Mouse (Mus musculus): ENCODE data around the gene Abcd1.
A peak's percentile ranks its signal among the peaks of the same experiment; 100 is the strongest.
"Not testable (repeated sequence)": the region's sequence is repeated elsewhere in the genome, so short reads cannot be mapped to it uniquely, and the experiment has no call there.

The Abcd1 gene

DNA sequence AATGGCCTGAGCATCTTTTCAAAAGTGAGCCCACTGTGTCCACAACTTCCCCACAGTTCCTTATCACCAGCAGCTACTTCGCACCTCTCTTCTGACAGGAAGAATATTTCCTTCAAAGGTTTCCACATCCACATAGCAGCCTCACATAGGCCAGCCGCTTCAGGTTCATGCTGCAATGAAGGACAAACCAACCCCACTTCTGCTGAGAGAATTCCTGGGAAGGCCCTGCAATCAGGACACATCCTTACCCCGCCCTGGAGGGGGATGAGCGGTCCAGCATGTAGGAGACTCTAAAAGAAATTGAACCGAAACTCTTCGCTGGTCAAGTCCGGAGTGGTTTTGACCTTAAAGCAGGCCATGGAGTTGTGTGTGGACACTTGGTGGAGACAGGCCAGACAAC is 23.4 kb downstream of the Abcd1 start:
- DNase-seq (ENCODE audit: low spot score in 2 of 2): not testable (repeated sequence)

DNA sequence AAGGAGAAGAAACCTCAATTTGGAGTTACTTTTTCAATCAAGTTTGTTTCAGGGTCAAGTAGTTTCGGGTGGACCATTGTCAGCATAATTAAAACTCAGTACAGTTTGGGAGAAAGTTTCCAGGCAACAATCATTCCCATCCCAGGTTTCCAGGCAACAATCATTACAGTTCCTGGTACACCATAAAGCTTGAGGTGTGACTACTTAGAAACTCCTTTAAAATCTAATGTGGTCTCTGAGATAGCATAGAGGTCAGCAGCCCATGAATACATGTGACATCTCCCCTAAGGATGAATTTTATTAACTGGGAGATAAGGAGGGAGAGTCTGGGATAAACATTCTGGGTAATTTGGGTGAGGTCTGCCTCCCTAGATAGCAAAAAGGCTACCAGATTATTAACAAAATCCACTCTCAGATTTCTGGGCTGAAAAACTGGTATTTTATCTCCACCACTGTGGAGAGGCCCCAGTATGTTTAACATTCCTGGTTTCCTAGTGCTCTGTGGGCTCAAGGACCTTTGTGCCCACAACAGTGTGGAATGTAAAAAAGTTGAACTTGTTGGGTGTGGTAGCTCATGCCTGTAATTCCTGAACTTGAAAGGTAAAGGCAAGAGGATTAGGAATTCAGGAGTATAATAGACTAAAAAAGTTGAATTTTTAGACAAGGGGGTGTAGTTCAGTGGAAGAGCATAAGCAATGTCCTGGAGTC is 28.5 kb downstream of the Abcd1 start:
- no peak for DNase-seq (ENCODE audit: low spot score in 2 of 2)

DNA sequence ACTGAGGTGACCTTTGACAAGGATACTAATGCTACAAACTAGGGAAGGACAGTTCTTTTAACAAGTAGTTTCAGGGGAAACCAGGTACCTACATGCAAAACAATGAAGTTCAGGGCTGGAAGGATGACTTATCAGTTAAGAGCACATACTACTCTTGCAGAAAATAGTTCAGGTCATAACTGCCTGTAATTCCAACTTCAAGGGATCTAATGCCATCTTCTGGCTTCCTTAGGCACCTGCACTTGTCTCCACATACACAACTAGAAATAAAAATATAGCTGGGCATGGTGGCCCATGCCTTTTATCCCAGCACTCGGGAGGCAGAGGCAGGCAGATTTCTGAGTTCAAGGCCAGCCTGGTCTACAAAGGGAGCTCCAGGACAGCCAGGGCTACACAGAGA is 32.6 kb downstream of the Abcd1 start:
- DNase-seq (ENCODE audit: low spot score in 2 of 2): no peak

DNA sequence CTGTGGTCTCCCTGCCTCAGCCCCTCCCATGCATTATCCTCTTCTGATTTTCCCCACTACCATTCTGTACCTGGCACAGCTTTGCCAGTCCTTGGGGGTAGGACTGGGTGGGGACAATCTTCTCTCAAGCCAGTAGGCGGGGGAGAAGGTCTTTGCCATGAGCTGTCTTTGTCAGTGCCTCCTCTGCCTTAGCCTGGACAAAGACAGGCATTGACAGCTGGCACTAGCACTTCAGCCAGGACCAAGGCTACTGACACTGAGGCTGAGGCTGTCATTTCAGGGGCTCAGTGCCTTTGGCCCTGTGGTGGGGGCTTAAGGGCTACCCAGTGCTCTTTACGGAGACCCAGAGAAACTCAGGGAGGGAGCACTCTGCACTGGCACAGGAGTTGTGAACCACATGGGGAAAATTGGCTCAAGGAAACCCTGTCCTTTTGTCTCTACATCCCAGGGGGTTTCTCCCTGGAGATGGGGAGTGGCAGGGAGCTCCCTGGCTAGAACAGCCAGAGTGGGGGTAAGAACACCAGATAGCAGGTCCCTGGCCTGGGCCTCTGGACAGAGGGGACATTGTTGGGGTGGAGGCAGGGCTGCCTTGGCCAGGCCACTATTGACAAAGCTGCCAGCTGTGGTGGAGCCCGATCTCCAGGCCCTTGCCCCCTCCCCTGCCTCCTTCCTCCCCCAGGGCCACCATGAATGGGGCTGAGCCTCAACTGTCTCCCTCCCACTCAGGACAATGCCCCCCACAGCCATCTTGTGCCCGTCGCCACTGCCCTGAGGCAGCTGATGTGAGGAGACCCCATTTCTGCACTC is 40.1 kb downstream of the Abcd1 start, which contains the start of gene Plxnb3:
Gene Plxnb3 (plus strand): TSS at position 757 of the 807 bp plus-strand sequence.
- no peak for DNase-seq (ENCODE audit: low spot score in 2 of 2)

DNA sequence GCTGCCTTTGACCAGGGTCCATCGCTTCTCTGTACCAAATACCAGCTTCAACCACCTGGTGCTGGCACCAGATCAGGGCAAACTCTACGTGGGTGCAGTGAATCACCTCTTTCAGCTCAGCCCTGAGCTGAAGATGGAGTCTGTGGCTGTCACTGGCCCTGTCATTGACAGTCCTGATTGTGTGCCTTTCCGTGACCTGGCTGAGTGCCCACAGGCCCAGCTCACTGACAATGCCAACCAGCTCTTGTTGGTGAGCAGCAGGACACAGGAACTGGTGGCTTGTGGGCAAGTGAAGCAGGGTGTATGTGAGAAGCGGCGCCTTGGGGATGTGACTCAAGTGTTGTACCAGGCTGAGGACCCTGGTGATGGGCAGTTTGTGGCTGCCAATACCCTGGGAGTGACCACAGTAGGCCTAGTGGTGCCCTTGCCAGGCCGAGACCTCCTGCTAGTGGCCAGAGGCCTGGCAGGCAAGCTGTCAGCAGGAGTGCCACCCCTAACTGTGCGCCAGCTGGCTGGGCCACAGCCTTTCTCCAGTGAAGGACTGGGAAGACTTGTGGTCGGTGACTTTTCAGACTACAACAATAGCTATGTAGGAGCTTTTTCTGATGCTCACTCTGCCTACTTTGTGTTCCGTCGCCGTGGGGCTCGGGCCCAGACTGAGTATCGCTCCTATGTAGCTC is 42.4 kb downstream of the Abcd1 start:
- no peak for DNase-seq (ENCODE audit: low spot score in 2 of 2)

DNA sequence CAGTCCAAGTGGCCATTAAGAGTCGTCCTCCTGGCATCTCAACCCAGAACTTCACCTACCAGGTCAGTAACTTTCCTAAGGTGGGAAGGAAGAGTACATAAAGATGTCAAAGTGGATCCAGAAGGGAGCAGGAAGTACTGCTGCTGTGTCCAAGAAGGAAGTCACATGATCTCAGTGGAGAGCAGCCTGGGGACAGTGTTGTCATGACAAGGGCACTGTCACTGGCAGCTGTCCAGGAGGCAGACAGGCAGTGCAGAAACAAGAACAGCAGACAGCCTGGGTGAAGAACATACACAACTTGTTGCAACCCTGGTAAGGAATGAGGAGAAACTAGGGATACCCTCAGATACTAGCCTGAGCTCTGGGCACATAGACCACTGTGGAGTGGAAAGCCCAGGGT is 48.9 kb downstream of the Abcd1 start:
- no peak for DNase-seq (ENCODE audit: low spot score in 2 of 2)

DNA sequence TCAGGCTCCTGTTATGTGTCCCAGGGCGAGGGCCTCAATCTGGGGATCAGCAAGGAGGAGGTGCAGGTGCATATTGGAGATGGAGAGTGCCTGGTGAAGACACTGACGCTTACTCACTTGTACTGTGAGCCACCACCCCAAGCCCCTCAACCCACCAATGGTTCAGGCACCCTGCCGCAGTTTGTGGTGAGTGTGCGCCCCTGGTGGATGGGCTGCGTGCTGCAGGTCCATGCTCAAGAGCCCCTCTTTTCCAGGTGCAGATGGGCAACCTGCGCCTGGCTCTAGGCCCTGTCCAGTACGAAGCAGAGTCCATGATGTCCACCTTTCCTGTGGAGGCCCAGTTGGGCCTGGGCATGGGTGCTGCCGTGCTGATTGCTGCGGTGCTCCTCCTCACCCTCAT is 50.9 kb downstream of the Abcd1 start:
- no peak for DNase-seq (ENCODE audit: low spot score in 2 of 2)

DNA sequence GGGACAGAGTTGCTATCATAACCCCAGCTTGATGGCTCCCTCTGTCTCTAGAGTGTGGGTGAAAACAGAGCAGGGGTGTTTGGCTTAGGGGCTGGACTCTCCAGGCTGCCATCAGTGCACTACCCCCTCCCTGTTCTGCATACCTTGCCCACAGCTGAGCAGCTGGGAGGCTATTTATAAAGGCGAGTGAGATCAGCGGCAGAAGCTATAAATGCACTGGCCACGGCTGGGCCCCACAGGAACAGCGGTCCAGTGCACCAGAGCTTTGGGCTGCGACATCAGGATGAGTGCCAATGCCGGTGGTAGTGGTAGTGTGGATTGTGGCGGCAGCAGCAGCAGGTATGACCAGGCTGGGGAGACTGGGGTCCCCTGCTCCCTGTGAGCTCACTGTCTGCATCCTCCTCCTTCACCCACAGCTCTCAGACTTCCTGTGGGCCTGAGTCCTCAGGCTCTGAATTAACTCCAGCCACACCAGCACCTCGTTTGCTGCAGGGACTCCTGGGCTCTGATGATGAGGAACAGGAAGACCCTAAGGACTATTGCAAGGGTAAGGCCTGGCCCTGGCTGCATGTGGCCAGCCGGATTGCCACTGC is 57.9 kb downstream of the Abcd1 start, which contains the start of gene Srpk3:
Gene Srpk3 (plus strand): TSS at position 238 of the 593 bp plus-strand sequence.
- DNase-seq (ENCODE audit: low spot score in 2 of 2): no peak

DNA sequence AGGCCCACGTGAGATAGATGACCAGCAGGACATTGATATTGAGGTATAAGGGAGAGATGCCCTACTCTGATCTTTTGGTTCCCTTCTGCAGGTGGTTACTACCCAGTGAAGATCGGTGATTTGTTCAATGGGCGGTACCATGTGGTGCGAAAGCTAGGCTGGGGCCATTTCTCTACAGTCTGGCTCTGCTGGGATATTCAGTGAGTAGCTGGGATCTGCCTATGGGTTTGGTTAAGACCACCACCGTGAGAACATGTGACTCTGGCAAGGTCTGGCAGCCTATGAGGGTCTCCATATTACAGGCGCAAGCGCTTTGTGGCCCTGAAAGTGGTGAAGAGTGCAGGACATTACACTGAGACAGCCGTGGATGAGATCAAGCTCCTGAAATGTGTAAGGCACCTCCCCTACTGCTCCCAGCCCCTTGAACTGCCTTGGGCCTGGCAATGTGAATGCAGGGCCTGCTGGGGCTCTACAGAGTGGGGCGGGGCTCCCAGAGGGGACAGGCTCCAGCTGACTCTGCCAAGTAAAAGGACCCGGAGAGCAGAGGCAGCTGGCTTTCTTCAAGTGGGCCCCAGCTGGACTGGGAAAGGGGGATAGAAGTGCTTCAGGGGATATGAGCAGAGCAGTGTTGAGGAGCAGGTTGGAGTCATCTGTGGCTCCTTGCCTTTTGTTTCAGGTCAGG is 58.5 kb downstream of the Abcd1 start:
- no peak for DNase-seq (ENCODE audit: low spot score in 2 of 2)

DNA sequence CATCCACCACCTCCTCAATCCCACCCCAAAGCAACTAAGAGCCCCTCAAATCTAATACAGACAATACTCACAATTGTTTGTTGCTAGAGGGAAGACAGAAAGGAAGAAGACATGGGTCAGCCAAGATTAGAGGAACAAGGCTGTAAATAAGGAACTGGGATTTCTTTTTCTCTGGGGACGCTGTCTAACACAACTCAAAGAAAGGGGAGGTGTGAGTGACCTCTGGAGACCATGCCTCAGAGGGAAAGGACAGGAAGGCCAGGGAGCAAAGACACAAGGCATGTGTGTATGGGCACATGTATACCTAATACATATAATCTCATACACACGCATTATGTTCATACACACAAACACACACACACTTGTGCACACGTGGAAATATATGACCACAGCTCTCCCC is 65.8 kb downstream of the Abcd1 start:
- no peak for DNase-seq (ENCODE audit: low spot score in 2 of 2)

DNA sequence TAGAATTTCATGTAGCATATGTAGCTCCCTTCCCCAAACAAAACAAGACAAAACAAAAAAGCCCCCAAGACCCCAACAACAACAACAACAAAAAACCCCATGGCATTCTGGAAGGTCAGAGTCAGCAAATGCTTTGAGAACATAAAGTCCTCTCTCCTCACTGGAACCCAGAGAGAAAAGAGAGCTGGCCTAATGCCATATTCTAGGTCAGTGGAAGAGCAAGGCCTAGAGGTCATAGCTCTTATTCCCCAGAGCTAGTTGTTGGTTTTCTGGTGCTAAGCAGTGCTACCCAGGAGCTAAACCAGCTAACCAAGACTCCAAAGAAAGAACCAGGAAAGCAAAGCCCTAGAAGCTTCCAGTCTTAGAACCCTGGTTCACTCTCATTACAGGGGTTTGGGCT is 69.3 kb downstream of the Abcd1 start:
- DNase-seq (ENCODE audit: low spot score in 2 of 2): no peak

DNA sequence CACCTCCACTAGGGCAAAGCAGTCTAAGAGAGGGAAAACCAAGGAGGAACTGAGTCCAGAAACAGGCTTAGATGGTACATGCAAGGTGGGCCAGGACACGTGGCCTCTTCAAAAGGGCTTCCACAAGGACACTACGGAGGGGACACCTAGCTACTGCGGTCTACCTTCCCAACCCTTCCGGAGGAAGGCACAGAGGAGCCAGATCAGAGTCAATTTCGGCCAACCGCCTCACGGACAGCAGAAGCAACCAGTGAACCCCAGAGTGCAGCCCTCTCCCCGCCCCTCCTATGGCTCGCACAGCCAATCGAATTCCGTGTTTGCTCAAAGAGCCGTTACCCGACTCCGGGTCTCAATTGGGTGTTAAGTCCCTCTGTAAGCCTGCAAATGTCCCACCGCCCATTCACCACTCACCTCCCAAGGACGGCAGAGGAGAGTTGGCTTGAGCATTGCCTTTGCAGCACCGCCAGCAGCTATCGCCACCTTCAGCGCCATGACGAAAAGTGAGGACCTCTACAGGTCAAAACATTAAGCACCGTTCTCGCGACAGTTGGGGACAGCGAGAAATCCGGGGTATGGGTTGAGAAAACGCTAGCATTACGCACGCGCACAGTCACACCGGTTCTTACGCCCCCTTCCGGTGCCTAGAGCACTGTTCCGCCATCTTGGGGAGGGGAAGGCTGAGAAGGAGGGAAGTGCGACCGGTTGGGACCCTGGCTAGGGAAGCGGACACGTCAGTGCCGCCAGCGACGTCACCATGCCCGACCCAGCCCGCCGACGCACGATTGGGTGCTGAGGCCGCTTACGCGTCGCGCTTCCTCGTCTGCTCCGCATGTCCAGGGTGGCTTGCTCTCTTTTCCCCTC is 70.2 kb downstream of the Abcd1 start, which contains the start of the genes Idh3g and Ssr4:
Gene Idh3g (minus strand): TSS at position 534 of the 861 bp plus-strand sequence.
Gene Ssr4 (plus strand): TSS at position 665 of the 861 bp plus-strand sequence.
- DNase-seq (ENCODE audit: low spot score in 2 of 2): peak; percentile 87 to 88

DNA sequence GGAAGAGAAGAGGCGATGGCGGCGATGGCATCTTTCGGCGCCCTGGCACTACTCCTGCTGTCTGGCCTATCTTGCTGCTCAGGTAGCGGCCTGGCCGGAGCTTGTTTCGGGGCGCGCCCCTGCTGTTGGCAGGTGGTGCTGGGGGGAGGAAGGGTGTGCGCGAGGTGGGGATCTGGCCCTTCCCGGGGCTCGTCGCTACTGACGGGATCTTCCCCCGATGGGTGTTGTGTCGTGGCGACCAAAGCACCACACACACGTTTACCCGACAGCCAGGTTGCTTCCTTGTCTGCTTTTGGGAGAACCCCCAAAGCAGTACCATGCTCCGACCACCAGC is 70.8 kb downstream of the Abcd1 start:
- no peak for DNase-seq (ENCODE audit: low spot score in 2 of 2)

Data from urinary bladder, postnatal 4 days (tissue).